Mouse (Mus musculus) midbrain, embryonic 10.5 days (tissue): ENCODE data around the gene Dtx3. TPM values are rescaled to one million over a fixed set of nuclear protein-coding genes. Genes with fewer than 3 reads are reported as not detected.
"Not testable (repeated sequence)": the region's sequence is repeated elsewhere in the genome, so short reads cannot be mapped to it uniquely, and the experiment has no call there.

Experiments used
- DNase-seq: peaks from one replicate; pipeline ENCODE4 v3.0.0-alpha.2; 2017; ENCODE audit warnings: low spot score
- H3K27ac ChIP-seq: fragments of 300-500 bp; sonication (generic); replicated peaks from 2 replicates; pipeline ENCODE4 v1.5.1; 2016; ENCODE audit warnings: mild to moderate bottlenecking
- H3K27me3 ChIP-seq: fragments of 300-500 bp; sonication (generic); 2 replicates; pipeline ENCODE4 v1.6.1; 2016; ENCODE audit warnings: low read depth, mild to moderate bottlenecking; ENCODE audit not compliant: poor library complexity, severe bottlenecking
- H3K36me3 ChIP-seq: fragments of 300-500 bp; sonication (generic); 2 replicates; pipeline ENCODE4 v1.6.1; 2016; ENCODE audit warnings: mild to moderate bottlenecking, moderate library complexity
- H3K4me1 ChIP-seq: fragments of 300-500 bp; sonication (generic); 2 replicates; pipeline ENCODE4 v1.6.1; 2016
- H3K4me3 ChIP-seq: fragments of 300-500 bp; sonication (generic); 2 replicates; pipeline ENCODE4 v1.5.1; 2016; ENCODE audit warnings: mild to moderate bottlenecking, moderate library complexity
- H3K9me3 ChIP-seq: fragments of 300-500 bp; sonication (generic); replicated peaks from 2 replicates; pipeline ENCODE4 v1.6.1; 2016; ENCODE audit warnings: mild to moderate bottlenecking
- WGBS: fragments of 180-500 bp; shearing (Covaris S2); methylation state at CpG from one replicate; pipeline ENCODE4 v1.1.7; 2016; 5-methylcytosine and 5-hydroxymethylcytosine counted together
- polyA plus RNA-seq: library from polyadenylated mRNA; unstranded; fragments of >200 nt; fragmentation: Nextera tagmentation; extraction: Ambion mirVana; gene quantifications from 2 replicates; pipeline ENCODE4 v1.2.1, GENCODE M21; 2016

The Dtx3 gene
- polyA plus RNA-seq, 1 experiment from 2014 or later: 119 TPM

DNA sequence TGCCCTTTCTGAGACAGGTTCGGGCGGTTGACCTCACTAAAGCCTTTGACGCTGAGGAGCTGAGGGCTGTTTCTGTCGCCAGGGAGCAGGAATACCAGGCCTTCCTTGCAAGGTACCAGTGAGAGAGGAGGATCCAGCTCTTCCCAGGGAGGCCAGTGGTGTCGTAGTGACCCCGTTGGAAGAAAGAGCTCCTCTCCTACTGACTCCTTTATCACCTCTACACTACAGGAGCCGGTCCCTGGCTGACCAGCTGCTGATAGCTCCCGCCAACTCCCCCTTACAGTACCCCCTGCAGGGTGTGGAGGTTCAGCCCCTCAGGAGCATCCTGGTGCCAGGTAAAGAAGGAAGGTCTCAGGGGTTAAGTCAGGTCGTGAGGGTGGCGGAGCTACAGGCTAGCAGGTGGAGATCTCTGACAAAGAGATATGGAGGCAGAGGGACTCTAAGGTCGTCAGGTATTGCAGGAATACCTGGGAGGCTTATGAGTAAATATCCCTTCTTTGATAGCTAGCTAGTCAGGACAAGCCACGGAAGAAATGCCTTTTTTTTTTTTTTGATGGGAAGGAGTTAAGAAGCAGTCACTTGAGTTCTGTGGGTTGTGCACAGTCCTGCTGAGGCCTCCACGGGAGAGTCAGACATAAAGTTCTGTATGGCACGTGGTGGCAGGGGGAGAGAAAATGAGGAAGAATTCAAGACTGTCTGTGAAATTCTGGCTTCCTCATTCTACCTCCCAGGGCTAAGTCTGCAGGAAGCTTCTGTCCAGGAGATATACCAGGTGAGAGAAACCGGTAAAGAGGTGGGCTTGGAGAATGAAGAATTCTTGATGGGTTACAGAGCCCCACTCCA, 28.5 kb downstream of the Dtx3 start:
- Histone ChIP-seq H3K4me3 (peak overlapping the region; percentile 70), H3K27me3 (peaks cover 92% of the 10 kb centered on the region), H3K36me3 (no peaks in the 10 kb centered on the region), H3K9me3 (no peaks in the 10 kb centered on the region), H3K4me1 (peaks cover 46% of the 10 kb centered on the region), H3K27ac (no peak overlapping the region)
- no peak for DNase-seq
- 24% methylated on average over 15 of the region's 15 CpGs for WGBS

DNA sequence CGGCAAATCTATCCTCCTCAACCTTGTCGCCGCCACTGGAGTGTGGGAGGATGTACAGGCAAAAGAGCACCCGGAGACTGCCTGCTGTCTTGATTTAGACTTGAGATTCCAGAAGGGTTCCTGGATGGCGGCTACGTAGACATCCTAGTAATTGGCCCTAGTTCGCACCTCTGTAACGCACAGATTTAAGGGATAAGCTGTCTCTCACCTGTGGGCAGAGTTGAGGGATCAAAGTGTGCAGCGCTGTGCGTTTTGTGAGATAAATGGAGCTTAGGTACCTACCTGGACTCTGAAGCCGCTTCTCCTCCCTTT, 29.2 kb downstream of the Dtx3 start:
- Histone ChIP-seq H3K4me3 (peak overlapping the region; percentile 70), H3K36me3 (no peaks in the 10 kb centered on the region), H3K9me3 (no peaks in the 10 kb centered on the region), H3K4me1 (peaks cover 44% of the 10 kb centered on the region), H3K27ac (peak overlapping the region; percentile 79), H3K27me3 (peaks cover 86% of the 10 kb centered on the region)
- 3% methylated on average over 11 of the region's 11 CpGs for WGBS
- DNase-seq: no peak

DNA sequence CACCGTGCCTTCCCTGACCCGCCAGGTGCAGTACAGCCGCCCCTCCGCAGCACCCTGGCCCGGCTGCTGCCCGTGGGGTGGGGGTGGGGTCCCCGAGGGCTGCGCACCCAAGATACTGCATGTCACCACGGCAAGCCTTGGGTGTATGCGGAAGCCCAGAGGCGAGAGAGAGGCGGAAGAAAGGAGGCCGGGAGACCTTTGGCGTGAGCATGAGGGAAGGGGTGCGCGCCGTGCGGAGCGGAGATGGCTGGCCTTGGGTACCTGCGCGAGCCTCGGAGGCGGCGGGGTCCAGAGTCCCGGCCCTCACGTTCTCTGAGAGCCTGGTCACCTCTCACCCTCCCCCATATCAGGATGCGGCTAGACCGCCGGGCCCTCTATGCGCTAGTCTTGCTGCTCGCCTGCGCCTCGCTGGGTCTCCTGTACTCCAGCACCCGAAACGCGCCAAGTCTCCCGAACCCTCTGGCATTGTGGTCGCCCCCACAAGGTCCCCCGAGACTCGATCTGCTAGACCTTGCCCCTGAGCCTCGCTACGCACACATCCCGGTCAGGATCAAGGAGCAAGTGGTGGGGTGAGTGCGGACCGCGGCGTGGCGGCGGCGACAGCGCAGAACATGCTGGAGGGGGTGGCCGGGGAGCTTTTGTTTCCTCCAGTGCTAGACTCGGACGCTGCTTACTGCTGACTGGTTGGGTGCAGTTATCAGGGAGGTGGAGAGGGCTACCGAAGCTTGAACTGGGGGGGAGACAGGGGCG, 29.7 kb downstream of the Dtx3 start:
- H3K4me1 ChIP-seq: peaks cover 39% of the 10 kb centered on the region
- peak overlapping the region; percentile 79 for H3K27ac ChIP-seq
- peak; percentile 73 for DNase-seq
- WGBS: under 1% methylated on average over 56 of the region's 56 CpGs
- H3K9me3 ChIP-seq: no peaks in the 10 kb centered on the region
- H3K36me3 ChIP-seq: no peaks in the 10 kb centered on the region
- peaks cover 80% of the 10 kb centered on the region for H3K27me3 ChIP-seq
- H3K4me3 ChIP-seq: peak overlapping the region; percentile 70

DNA sequence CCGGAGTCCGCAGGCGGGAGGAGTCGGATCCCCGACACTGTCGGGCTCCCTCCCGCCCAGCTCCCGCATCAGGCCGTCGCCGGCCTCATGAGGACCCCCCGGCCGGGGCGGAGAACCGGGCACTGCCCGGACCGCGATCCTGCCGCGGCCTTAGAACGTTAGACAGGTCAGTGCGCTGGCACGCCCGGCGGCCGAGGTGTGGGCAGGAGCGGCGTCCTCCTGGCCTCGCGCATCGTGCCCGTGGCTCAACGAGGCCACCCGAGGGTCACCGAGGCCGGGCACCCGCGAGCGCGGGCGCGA, 30.2 kb downstream of the Dtx3 start:
- under 1% methylated on average over 42 of the region's 42 CpGs for WGBS
- Histone ChIP-seq H3K4me3 (peak overlapping the region; percentile 70), H3K36me3 (no peaks in the 10 kb centered on the region), H3K27ac (peak overlapping the region; percentile 79), H3K27me3 (peaks cover 75% of the 10 kb centered on the region), H3K9me3 (no peaks in the 10 kb centered on the region), H3K4me1 (peaks cover 34% of the 10 kb centered on the region)
- DNase-seq: no peak

DNA sequence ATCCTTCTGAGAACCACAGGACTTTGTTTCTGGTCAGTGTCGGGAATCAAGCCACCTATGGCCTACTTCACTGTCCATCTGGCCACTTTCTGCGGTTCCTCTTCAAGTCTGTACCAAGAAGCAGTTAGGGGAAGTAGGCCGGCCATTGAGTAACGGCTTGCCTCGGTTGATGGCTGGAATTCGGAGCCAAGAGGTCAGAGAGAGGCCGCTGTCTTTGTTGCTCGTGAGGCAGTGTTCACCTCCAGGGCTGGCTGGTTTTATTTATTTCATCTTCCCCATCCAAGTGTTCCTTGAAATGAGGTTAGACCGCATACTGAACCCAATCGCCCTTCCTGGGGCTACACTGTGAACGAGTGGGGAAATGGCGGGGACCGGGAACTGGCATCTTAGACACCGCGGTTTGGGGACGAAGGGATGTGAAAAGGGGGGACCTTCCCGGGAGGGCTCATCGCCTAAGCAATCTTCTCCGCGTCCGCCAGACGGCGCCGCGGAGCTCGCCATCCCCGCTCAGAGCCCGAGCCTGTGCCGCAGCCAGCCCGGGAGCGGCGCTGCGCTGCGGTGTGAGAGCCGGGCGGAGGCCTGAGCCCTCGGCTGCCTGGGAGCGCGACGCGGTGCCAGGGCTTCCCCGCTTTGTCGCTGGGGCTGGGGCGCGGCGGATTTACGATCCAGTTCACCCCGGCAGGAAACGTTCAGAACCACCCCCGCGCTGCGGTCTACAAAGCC, 30.7 kb downstream of the Dtx3 start, which contains the start of gene B4galnt1:
Gene B4galnt1, plus strand, starts transcription at position 595 of the 723 bp plus-strand sequence.
- peak within 1 kb of the TSS; percentile 79 for H3K27ac ChIP-seq
- H3K4me3 ChIP-seq: peak within 1 kb of the TSS; percentile 70
- peaks cover 29% of the 10 kb centered on the region for H3K4me1 ChIP-seq
- H3K36me3 ChIP-seq: no peaks in the 10 kb centered on the region
- H3K27me3 ChIP-seq: peaks cover 70% of the 10 kb centered on the region
- 2% methylated on average over 52 of the region's 52 CpGs for WGBS
- H3K9me3 ChIP-seq: no peaks in the 10 kb centered on the region
- peak; percentile 87 for DNase-seq

DNA sequence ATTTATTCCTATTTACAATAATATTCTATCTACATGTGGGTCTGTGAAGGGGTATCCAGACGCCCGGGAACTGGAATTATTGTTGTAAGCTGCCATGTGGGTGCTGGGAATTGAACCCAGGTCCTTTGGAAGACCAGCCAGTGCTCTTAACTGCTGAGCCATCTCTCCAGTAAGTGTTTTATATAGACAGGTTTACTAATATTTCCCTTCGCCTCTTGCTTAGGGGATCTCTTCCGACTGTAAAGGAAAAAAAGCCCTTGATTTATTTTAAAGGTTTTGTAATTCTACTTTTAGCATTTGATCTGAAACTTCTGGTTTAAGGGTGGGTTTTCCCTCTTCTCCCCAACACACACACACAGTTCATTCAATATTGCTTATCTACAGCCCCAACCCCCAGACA, 31.3 kb downstream of the Dtx3 start:
- H3K27me3 ChIP-seq: peaks cover 64% of the 10 kb centered on the region
- WGBS: 95% methylated on average over 4 of the region's 4 CpGs
- no peak overlapping the region for H3K27ac ChIP-seq

DNA sequence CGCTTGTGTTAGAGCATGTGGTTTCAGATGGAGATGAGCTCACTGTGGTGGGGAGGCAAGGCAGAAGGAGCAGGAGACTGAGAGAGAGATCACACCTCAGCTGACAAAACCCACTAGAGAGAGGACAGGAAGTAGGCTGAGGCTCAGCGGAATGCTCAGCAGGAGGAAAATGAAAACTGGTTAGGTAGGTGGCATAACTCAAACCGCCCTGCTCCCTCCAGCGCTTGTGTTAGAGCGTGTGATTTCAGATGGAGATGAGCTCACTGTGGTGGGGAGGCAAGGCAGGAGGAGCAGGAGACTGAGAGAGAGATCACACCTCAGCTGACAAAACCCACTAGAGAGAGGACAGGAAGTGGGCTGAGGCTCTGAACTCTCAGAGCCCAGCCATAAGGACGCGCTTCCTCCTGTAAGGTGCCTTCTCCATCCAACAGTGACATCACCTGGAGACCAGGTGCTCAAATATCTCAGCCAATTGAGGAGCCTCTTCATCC, 32.7 kb downstream of the Dtx3 start:
- not testable (repeated sequence) for H3K4me3 ChIP-seq, H3K9me3 ChIP-seq, H3K27ac ChIP-seq, DNase-seq, H3K36me3 ChIP-seq
- peaks cover 50% of the 10 kb centered on the region for H3K27me3 ChIP-seq
- 59% methylated on average over 7 of the region's 7 CpGs for WGBS
- H3K4me1 ChIP-seq: peaks cover 25% of the 10 kb centered on the region

More for the DNA sequence above, 31.3 kb downstream of the Dtx3 start:
- Histone ChIP-seq H3K4me3 (no peak overlapping the region), H3K4me1 (peaks cover 25% of the 10 kb centered on the region), H3K9me3 (no peaks in the 10 kb centered on the region), H3K36me3 (no peaks in the 10 kb centered on the region)
- no peak for DNase-seq

DNA sequence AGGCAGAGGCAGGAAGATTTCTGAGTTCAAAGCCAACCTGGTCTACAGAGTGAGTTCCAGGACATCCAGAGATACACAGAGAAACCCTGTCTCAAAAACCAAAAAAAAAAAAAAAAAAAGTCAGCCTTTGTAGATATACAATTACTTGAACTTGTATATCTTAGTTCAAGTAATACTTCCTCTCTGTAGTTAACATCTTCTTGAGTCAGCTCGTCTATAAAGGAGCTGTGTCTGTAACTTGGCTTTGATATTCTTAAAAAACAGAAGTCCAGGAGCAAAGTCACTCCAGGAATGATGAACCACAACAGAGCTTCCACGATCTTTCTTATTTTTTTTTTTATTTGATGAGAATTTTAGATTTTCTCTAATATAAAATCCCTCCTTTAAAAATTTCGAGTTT, 34.8 kb downstream of the Dtx3 start:
- DNase-seq: no peak
- no peaks in the 10 kb centered on the region for H3K9me3 ChIP-seq

DNA sequence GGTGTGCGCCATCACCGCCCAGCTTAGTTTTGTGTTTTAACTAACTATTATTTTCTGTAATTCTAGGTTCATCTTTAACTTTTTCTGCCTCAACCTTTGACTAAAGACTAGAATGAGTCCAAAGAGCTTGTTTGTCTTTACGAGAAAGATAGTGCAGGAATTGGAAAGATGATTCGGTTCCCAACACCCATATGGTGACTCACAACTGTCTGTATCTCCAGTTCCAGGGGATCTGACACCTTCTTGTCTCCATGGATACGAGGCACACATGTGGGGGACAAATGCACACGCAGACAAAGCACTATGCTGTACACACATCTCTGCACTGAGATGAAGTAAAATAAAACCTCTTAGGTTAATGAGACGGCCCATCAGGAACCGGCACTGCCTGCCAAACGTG, 35.4 kb downstream of the Dtx3 start:
- no peaks in the 10 kb centered on the region for H3K36me3 ChIP-seq
- DNase-seq: no peak
- H3K27me3 ChIP-seq: peaks cover 23% of the 10 kb centered on the region
- H3K27ac ChIP-seq: no peak overlapping the region
- H3K4me3 ChIP-seq: no peak overlapping the region
- no peaks in the 10 kb centered on the region for H3K9me3 ChIP-seq
- 89% methylated on average over 9 of the region's 9 CpGs for WGBS
- H3K4me1 ChIP-seq: peaks cover 6% of the 10 kb centered on the region

More for the DNA sequence above, 34.8 kb downstream of the Dtx3 start:
- H3K4me1 ChIP-seq: peaks cover 12% of the 10 kb centered on the region
- 75% methylated on average over 3 of the region's 3 CpGs for WGBS
- H3K36me3 ChIP-seq: no peaks in the 10 kb centered on the region
- peaks cover 29% of the 10 kb centered on the region for H3K27me3 ChIP-seq
- H3K4me3 ChIP-seq: no peak overlapping the region
- no peak overlapping the region for H3K27ac ChIP-seq

DNA sequence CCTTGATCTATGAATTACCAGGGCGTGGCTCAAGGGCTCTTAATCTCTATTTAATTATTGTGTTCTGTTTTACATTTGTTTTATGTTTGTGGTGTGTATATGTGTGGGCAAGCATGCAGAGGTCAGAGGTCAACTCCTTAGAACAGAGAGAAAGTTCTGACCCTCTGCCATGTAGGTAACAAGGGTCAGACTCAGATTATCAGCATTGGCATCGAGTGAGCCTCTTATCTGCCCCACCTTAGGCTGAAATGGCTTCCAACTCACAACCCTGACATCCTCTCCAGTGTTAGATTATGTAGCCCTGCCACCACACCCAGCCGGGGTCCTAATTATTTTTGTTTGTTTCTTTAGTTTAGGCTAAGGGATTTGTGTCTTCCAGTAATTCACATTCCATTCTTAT, 37.1 kb downstream of the Dtx3 start:
- no peaks in the 10 kb centered on the region for H3K36me3 ChIP-seq

DNA sequence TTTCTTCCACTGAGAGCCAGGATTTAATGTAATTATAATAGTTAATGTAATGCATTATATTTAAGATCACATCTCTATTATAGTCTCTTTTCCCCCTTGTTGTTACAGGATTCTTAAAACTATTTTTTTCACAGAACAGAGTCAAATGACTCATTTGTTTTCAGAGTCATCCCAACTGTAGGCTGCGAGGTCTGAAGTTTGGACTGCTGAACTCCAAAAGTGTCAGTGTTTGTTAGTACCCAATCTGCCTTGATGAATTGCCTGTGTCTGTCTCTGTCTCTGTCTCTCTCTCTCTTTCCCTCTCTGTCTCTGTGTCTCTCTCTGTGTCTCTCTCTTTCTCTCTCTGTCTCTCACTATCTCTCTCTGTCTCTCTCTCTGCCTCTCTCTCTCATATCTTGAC, 39.0 kb downstream of the Dtx3 start:
- Histone ChIP-seq H3K9me3 (peaks cover 5% of the 10 kb centered on the region; the same call in 1 of the 2 replicates), H3K4me1 (no peaks in the 10 kb centered on the region), H3K36me3 (no peaks in the 10 kb centered on the region), H3K27ac (no peak overlapping the region), H3K27me3 (no peaks in the 10 kb centered on the region), H3K4me3 (no peak overlapping the region)
- 100% methylated on average over 1 of the region's 1 CpGs for whole genome bisulfite sequencing
- DNase-seq: no peak

More for the DNA sequence above, 37.1 kb downstream of the Dtx3 start:
- Histone ChIP-seq H3K4me3 (no peak overlapping the region), H3K4me1 (no peaks in the 10 kb centered on the region), H3K9me3 (no peaks in the 10 kb centered on the region), H3K27ac (no peak overlapping the region), H3K27me3 (peaks cover 7% of the 10 kb centered on the region)
- WGBS: 66% methylated on average over 3 of the region's 3 CpGs
- no peak for DNase-seq

DNA sequence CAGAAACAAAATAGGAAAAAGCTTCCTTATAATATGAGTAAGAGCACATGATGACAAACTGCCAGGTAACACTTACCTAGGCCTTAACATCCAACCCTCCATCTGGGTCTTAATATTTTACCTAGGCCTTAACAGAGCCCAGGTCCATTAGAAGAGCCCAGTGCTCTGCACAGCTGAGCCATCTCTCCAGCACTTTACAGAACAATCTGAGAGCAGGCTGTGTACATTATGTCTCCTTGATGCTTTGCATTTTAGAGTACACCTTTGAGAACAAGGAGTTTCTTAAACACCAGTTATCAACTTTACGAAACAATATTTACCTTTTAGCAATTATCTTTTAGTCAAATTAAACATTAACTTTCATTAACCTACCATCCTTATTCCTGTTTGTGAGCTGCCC, 39.4 kb downstream of the Dtx3 start:
- Histone ChIP-seq H3K36me3 (no peaks in the 10 kb centered on the region), H3K27ac (no peak overlapping the region), H3K9me3 (peaks cover 5% of the 10 kb centered on the region; the same call in 1 of the 2 replicates), H3K27me3 (no peaks in the 10 kb centered on the region), H3K4me1 (no peaks in the 10 kb centered on the region), H3K4me3 (no peak overlapping the region)
- no peak for DNase-seq
- 96% methylated on average over 1 of the region's 1 CpGs for WGBS
